Mouse (Mus musculus) thymus, postnatal 4 days (tissue): Measurements from ENCODE around the gene Rep15.

Experiments
- DNase-seq: peaks from one replicate; pipeline ENCODE4 v3.0.0; 2021

Gene Rep15

DNA sequence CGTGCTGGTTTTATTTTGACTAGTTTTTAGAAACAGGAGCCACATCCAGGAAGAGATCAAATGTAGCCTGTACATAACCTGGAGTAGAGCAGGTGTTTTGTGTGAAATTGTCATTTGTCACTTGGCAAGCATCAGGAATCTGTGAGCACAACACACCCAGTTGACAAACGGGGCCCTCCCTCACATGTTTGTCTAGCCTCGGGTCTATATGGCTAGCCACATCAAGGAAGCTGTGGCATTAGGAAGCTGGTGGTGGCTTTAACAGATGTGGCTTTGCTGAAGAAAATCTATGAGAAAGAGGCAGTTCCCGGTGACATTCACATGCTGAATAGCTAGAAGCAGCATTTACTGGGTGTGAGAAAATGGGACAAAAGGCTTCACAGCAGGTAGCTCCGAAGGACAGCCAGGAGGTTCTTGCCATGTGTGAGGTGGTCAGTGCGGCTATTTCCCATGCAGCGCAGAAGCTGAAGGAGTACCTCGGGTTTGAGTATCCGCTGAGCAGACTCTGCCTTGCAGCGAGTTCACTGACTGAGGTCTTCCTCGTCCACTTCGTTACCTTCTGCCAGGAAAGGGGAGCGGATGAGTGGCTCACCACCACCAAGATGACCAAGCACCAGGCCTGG lies at the start of gene Rep15:
TSS of gene Rep15 (plus strand) at position 282 of the 623 bp plus-strand sequence.
- no peak for DNase-seq

DNA sequence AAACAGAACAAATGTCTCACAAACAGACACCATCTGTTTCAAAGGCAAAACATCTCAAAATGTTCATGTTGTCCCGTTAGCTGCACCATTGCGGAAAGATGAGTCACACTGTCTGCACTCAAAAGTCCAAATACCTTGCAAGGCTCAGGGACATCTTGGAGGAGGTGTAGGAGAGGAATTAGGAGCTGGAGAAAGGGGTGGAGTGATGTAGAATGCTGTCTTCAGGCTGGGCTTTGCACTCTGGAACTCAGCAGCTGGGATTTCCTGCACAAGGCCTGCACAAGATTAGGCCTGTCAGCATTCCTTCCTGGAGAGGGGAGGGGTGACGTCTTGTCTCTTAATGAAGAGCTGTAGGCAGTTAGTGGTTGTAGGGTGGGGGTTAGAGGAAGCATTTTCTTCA lies 47.8 kb upstream of the Rep15 start:
- DNase-seq, result no peak

DNA sequence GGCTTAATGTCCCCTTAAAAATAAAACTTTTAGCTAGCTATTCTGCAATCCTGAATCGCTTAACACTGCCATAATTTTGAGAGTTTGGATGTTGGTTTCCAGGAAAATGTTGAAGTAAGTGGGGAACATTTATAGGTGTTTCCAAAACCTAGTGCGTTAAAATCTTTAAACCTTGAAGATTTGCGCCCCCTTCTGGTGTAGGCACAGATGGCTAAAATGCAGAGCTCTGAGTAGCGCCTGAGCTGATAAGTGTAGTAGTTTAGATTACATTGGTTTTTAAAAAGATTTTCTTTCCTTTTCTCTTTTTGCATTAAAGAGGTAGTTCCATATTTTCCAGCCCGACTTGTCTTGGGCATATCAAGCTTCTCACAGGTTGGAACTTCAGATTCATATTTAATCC lies 38.1 kb upstream of the Rep15 start:
- peak; percentile 72 for DNase-seq

DNA sequence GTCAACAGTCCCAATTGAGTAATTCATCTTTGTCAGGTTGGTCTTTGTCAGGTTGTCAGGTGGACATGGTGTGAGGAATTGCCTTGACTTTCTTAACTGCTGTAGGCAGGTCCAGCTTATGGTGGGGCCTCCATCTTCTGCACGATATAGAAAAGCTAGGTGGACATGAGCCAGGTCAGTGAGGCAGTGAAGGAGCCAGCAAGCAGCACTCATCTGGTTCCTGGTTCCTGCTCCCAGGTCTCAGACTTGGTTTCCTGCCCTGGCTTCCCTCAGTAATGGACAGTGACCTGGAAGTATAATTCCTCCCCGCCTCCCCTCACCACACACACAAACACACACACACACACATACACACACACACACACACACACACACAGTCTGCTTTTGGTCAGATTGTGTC lies 37.0 kb upstream of the Rep15 start:
- no peak for DNase-seq

DNA sequence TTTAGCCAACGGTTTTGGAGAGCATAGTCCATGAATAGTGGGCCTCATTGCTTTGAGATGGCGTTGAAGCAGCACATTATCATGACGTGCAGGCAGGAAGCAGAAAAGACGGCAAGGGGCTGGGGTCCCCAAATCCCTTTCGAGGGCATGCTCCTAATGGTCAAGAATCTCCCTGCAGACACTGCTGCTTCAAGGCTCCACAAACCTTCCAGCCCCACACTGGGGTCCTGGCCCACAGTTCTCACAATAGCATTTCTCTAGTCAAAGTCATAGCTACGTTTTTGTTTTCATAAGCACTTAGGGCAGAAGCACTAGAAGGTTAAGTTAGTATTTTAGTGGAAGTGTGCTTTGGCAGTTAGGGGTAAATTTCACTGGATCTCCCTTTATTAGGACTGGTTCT lies 36.5 kb upstream of the Rep15 start:
- no peak for DNase-seq

DNA sequence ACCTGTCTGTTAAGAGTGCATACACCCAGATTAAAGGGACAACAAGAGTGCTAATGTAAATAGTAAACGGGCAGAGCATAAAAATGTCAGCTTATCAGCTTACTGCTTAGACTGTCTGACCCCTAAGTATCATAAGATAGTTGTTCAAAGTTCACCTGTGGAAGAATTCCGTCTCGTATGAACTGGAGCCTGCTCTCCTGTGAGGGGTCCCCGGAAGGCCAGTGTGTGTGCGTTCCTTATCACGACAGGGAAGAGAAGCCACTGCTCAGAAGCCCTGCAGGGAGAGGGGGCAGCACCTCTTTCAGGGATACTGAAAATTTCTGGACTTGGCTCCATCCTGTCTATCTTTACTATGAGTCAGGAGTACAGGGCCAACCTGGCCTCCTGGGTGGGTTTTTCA lies 35.4 kb upstream of the Rep15 start:
- DNase-seq, result no peak

DNA sequence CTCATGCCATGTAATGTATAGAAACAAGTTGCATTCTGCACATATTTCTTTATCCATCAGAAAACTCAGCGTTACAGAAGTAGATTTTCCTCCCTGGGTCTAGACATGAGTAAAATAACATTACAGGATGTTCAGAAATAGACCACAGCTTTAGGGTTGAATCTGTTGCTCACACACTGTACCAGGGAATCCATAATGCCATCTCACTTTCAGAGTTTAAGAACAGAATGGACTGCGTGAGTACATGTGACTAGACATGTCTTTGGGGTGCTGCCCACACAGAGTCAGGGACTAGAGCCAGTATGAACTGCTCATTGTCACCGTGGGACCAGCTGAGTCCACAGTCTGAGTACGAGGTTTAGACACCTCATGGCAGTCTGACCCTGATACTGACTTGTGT lies 33.7 kb upstream of the Rep15 start:
- DNase-seq, result no peak

DNA sequence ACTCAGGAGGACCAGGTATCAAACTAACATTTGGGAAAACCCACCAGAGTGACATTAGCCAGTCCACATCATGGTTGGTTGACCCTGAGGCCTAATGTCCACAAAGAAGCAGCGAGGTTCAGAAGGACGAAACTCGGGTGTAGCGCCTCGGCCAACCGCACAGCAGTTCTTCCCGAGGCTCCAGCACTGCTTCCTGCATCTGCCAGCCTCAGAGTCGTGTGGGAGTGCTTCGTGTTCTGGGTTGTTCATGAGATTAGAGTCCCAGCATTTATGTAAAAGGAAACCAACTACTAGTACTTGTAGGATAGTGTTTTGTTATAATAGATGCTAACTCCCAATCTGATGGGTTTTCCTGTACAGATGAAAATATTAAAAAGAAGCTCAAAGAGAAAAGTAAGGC lies 33.1 kb upstream of the Rep15 start:
- no peak for DNase-seq

DNA sequence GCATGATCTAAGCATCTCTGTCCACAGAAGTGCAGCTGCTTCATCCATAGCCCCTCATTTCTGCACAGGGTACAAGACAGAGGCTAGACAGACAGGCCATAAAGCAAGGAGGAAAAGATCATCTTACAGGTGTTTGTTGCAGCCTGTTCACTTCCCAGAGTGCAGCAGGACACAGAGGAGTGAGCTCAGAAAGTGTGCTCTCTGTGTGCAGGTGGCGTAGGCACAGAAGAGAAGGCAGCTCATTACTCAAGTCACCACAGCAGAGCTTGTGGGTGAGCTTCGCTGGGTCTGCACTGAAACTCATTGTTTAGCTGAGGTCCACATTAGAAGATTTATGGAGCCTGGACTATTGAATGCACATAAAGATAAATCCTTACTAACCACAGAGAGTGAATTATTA lies 32.6 kb upstream of the Rep15 start:
- no peak for DNase-seq

DNA sequence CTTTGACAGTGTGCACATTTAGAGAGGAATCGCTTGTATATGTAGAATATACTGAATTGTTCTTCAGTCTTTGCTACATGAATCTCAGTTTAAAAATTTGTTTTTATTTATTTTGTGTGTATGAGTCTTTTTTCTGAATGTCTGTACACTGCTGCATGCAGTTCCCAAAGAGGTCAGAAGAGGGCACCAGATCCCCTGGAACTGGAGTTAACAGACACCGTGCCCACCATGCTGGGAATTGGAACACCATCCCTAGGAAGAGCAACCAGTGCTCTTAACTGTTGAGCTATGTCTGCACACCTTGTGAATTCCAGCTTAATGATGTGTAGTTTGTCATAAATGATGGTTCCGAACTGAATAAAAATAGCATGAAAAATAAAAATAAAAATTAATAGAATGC lies 24.2 kb upstream of the Rep15 start:
- peak; percentile 85 for DNase-seq

DNA sequence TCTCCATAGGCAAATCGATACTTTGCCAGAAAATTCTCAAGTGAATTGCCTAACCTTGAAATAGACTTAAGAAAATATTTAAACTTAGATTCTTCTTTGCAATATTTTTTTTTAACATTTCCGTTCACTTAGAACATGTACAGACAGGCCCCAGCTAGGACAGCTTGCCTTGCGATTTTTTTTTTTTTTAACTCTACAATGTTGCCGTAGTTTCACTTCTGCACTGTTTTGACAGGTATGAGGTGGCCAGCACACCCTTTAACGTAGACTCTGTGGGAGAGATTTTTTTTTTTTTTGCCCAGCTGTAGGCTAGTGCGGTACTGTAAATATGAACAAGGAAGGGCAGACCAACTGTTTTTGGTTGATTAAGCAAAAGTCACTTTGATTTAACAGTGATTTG lies 22.0 kb upstream of the Rep15 start:
- no peak for DNase-seq

DNA sequence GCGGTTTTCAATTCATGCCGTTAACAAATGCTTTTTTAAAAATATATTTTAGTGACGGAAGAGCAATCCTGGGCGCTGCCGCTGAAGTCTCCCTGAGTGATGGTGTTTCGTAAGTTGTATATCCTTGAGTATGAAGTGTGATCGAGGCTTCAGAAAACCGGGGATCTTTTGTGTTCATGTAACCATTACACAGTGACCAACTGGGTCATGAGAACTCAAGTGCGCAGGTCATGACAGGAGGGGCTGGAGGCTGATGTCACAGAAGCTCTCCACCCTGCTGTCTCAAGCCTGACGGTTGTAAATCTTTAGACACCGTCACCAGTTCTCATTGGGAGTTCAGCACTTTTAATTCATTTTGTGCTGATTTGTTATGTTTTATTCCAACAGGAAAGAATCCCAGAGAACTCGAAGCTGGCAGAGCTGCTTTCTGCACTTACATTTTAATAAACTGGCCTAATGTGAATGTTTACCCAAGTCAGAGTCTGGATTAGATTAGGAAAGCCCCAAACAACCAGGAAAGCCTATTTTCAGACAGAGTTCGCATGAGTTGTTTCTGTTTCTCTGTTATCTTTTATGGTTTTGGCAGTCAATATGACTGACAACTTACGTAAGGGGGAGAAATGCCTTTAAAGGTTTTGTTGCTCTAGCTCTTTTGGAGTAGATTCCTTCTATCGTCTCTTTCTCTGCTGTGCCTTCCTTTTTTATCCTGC lies 21.4 kb upstream of the Rep15 start:
- DNase-seq, result no peak

DNA sequence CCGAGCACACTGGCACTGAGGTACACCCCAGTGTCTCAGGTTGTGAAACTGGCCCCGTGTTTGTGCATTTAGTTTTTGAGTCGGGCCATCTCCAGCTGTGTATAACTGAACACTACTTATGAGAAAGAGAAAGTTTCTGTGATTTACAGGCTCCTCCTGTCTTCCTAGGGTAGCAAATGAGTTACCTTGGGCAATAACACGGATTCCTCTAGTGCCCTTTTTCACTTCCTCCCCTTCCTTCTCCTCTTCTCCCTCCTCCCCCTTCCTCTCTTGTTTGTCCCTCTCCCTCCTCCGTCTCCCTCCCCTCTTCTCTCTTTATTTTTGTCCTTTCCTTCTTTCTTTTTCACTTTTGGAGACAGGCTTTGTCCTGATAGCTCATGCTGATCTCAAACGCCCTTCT lies 20.8 kb upstream of the Rep15 start:
- no peak for DNase-seq

DNA sequence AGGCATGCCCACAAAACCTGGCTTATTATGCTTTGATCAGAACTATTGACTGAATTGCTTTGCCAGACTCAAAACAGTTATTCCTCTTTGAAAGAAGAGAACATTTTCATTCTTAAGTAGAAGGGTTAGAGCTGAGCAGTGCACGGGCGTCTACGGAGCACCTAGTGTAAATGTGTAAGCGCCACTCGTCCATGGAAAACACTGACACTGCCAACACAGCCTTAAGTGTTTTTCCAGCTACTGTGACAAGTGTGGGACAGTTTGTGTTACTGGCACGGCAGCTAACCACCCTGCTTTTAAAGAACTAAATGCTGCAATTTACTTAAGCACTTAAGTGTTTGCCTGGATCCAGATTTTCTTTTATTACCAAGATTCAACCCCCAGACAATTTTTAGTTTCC lies 20.4 kb upstream of the Rep15 start:
- DNase-seq, result no peak

DNA sequence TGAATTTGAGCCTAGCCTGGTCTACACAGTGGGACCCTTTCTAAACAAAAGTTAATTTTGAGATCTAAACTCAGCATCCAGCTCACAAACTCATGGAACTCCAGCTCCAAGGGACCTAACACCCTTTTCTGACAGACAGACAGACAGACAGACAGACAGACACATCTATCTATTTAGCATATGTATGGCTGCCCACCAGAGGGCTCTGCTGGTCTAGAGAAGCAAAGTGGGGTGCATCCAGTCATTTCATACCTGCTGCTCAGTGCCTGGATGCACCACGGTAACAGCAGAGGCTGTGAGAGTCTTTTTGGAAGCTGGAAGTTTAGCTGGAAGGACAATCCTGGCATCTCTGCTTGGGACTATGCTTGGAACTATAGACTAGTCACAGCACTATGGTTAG lies 18.8 kb upstream of the Rep15 start:
- peak; percentile 33 for DNase-seq

DNA sequence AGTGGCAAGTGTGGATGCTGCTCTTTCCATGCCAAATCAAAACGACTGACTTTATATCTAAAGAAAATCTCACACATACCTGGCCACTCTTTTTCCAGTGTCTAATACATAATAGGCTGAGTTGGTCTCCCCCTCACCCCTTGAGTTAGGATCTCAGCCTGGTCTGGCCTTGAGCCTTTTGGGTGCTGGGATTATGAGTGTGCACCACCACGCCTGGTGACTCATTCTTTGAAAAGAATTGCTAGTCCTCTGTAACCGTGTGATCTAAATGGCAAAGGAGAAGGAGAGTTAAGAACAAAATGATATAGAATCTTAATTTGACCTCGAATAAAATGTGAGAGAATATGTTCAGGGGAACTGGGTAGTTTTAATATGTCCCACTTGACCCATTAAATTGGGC lies 14.5 kb upstream of the Rep15 start:
- no peak for DNase-seq

DNA sequence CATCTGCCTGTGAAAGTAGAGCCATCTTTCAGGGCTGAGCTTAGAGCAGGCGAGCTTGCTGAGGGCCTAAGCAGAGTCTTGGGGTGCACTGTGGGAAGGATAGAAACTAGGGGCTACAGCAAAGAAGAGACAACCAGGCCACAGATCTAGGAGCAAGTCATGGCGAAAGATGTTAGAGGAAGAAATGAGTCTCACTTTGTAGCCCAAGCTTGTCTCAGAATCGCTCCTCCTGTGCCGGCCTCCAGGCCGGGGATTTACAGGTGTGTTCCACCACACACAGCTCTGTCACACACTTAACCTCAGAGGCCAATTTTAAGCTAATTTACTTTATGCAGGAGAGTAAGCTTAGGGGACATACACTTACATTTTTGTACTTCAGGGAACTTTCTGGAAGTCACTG lies 14.0 kb upstream of the Rep15 start:
- no peak for DNase-seq

DNA sequence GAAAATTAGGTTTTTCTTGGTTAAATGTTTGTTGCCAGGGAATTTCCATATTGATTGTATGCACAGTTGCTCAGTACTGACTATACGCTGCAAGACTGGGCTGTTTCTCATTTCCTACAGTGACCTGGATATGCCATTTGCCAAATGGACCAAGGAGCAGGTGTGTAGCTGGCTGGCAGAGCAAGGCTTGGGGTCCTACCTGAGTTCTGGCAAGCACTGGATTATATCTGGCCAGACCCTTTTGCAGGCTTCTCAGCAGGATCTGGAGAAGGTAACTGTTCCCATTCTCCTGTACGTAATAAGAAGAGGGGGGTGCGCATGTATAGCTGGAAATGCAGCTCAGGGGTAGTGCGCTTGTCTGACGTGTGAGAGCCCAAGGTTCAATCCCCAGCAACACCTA lies 11.2 kb upstream of the Rep15 start:
- no peak for DNase-seq

DNA sequence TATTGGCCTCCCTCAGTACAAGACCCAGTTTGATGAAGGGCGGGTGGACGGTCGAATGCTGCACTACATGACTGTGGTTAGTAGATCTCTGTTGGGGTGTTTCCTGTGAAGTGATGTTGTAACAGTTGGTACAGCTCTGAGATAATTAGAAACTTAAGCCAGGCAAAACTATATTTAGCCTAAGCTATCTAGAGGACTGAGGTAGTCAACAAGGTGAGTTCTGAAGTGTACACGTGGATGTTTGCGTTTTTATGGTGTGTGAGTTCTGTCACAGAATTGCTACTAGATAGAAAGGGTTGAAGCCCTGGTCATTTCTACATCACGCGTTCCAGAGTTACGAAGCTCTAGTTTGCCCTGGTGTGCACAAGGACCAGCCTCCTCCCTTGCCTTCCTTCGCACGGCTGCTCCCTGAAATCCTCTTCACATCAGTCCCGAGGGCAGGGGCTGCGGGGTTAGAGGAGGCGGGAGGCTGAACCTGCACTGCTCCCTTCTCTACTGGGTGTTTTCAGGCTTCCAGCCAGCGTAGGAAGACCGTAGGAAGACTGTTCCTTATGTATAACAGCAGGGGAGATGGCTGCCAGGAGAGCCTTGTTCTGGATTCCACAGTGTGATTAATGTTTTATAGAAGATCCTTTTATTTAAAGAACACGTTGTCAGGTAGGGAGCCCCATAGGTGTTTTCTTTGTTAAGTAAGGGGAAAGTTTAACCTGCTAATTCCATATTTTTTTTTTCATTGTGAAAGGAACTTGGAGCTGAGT lies 9.8 kb upstream of the Rep15 start:
- DNase-seq, result no peak

DNA sequence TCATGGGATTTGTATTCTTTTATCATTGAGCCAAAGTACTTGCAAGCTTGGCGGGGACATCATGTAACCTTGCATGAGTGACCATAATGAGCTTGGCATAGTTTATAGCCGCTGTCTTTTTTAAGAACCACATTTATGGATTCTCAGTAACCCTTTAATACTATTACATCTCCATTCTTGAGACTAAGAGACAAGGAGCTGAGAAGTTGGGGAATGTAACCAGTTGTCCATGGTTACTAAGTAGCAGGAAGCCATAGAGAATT lies 9.3 kb upstream of the Rep15 start:
- DNase-seq, result no peak

DNA sequence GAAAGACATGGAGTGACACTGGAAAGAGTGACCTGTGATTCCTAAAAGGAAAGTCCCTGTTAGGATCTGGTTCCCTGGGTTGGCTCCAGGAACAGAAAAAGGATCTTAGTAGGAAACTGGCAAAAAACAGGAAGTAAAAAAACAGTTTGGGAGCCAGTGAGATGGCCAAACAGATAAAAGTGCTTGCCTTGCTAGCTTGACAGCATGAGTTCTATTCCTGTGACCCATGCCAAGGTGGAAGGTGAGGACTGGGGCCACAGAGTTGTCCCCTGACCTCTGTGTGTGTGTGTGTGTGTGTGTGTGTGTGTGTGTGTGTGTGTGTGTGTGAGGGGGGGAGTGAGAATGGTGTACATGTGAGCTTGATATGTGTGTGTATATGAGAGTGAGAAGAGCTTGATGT lies 8.8 kb upstream of the Rep15 start:
- DNase-seq, result no peak

DNA sequence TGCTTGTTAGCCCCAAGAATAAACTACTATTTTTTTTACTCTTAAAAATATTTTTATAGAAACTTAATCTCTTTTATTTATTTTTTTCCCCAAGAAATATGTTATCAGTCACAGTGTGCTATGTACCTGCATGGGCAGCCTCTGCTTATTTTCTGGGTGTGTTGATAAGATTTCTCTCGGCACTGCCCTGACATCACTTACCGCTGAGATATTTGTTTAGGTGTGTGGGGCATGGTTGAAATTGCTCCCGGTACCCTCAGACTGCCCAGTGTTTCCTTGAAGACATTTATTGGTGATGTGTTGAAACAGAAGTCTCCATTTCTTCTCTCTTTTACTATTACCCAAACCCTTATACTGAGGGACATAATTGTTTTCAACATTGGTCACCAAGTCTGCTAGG lies 7.6 kb upstream of the Rep15 start:
- DNase-seq, result no peak

DNA sequence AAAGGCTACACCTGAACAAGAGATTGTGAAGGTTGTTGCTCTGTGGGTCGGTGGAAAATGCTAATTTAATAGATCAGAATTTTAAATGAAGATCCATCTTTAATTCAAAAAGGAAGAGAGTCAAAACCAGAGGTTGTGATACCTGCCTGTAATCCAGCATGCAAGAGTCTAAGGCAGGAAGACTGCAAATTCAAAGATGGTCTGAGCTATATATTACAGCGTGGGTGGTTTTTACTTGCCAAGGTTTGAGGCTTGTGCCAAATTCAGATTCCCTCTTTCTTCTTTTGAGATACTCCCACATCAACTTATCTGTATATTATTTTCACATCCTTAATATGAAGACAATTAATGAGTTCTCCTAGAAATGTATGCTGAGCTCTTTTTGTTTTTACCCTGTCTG lies 4.0 kb upstream of the Rep15 start:
- no peak for DNase-seq

DNA sequence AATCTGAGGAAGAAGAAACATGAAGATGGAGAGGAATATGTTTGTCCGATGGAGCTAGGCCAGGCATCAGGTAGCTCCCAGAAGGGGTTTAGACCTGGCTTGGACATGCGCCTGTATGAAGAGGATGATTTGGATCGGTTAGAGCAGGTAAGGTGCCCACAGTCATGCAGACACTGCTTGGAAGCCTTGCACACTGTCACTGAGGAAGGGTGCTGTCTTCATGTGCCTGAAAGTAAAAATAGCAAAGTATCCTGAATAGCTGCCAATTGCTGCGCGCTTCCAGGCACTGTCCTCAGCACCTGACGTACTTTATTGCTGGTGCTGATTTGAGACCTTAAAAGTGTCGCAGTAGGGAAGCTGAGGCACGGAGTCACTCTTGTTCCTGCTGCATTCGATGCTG lies 2.8 kb upstream of the Rep15 start:
- DNase-seq, result no peak
